Mouse (Mus musculus) natural killer cell, adult 2 months (primary cell): ENCODE results near the gene Nup50.

Source experiments
- DNase-seq, 2 experiments: peaks; one replicate each; pipeline ENCODE4 v3.0.0; 2022; ENCODE audit warnings: low spot score in 2 of 2

Gene Nup50

GRCm38 (mm10) chr15:84987874-84988825 lies 64.9 kb downstream of the Nup50 start, which contains the start of gene 5031439G07Rik:
Gene 5031439G07Rik, minus strand, starts transcription at chr15:84988551.
- DNase-seq: peak; percentile 83 to 88

- DNase-seq: no peak
These were observed 65.9 kb downstream of the Nup50 start for GRCm38 (mm10) chr15:84989098-84989497.

GRCm38 (mm10) chr15:84989771-84990170 lies 66.6 kb downstream of the Nup50 start:
- DNase-seq: no peak
